Mouse (Mus musculus): ENCODE data around the gene Vps26b. TPM values are rescaled to one million over a fixed set of nuclear protein-coding genes. Genes with fewer than 3 reads are reported as not detected.

Gene Vps26b
- polyA plus RNA-seq, 1 experiment = 6.4 TPM

DNA sequence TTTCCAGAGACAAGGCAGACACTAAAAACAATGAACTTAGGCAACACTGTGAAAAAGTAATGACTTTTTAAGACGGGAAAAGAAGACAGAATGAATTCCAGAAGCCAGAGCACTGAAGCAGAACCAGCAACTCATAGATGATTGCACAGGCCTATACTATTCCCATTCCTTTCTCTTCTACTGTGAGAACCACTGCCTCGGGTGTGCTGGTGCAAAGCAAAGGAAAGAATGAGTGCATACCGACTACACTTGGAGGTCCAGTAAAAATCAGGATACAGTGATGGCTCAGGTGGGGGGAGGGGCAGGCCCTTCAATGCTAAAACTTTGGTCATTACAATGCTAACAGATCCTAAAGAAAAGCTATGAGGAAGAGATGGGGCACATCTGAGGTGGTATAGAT, 36.0 kb downstream of the Vps26b start:
- no peak overlapping the region for H3K4me3 ChIP-seq (ENCODE audit: control insufficient read depth, low read depth, low read length)

DNA sequence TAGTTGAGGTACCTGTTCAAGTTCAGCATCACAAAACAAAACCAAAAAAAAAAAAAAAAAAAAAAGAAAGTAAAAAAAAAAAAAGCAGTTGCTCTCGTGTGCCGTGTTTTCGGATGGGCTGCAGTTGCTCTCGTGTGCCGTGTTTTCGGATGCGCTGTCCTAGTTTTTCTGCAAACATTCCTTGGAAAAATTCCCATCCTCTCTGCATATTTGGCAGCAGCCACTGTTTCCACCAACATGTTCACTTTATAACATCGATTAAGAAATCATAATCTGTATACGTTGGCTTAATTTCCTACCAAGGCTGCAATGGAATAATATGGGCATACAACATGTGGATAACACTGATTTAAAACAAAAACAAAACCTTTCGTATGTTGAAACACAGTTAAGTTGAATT, 36.7 kb downstream of the Vps26b start:
- Histone ChIP-seq H3K4me1 (ENCODE audit: control insufficient read depth, insufficient read depth, low read length) (no peaks in the 10 kb centered on the region), H3K27me3 (ENCODE audit: control insufficient read depth, insufficient read depth, low read length) (no peaks in the 10 kb centered on the region), H3K36me3 (ENCODE audit: control insufficient read depth, insufficient read depth, low read length) (no peaks in the 10 kb centered on the region), H3K27ac (ENCODE audit: control insufficient read depth, insufficient read depth, low read depth, low read length) (no peak overlapping the region), H3K4me3 (ENCODE audit: control insufficient read depth, low read depth, low read length) (no peak overlapping the region)
- no peak for TF ChIP-seq CTCF (IDR thresholded peaks at IDR 0.05; ENCODE audit: control insufficient read depth, insufficient read depth, insufficient replicate concordance, low read depth, low read length)
- TF ChIP-seq POLR2A (IDR thresholded peaks at IDR 0.05; ENCODE audit: control insufficient read depth, low read depth, low read length) = no peak

More for the DNA sequence above, 36.0 kb downstream of the Vps26b start:
- Histone ChIP-seq H3K27me3 (ENCODE audit: control insufficient read depth, insufficient read depth, low read length) (no peaks in the 10 kb centered on the region), H3K27ac (ENCODE audit: control insufficient read depth, insufficient read depth, low read depth, low read length) (no peak overlapping the region), H3K36me3 (ENCODE audit: control insufficient read depth, insufficient read depth, low read length) (no peaks in the 10 kb centered on the region), H3K4me1 (ENCODE audit: control insufficient read depth, insufficient read depth, low read length) (no peaks in the 10 kb centered on the region)
- TF ChIP-seq POLR2A (IDR thresholded peaks at IDR 0.05; ENCODE audit: control insufficient read depth, low read depth, low read length) (no peak), CTCF (IDR thresholded peaks at IDR 0.05; ENCODE audit: control insufficient read depth, insufficient read depth, insufficient replicate concordance, low read depth, low read length) (no peak)

DNA sequence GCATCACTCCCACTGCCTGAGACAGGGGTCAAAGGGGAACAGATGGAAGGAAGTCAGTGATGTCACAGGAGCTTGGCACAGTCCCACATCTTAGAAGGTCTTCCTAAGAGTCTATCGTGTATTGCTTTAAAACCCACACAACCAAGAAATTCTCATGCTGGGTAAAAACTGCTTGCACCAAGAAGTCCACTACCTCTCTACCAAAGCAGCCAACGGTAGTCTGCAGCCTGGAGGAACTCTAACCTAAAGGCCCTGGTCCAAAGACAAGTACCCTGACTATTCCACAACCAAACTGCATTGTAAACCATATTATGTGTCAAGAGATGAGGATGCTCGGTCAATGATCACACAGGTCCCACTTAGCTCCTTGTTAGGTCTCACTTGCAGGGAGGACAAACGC, 39.7 kb downstream of the Vps26b start:
- H3K4me1 ChIP-seq (ENCODE audit: control insufficient read depth, insufficient read depth, low read length) = no peaks in the 10 kb centered on the region
- no peaks in the 10 kb centered on the region for H3K27me3 ChIP-seq (ENCODE audit: control insufficient read depth, insufficient read depth, low read length)
- H3K27ac ChIP-seq (ENCODE audit: control insufficient read depth, insufficient read depth, low read depth, low read length) = no peak overlapping the region
- TF ChIP-seq CTCF (IDR thresholded peaks at IDR 0.05; ENCODE audit: control insufficient read depth, insufficient read depth, insufficient replicate concordance, low read depth, low read length) (no peak), POLR2A (IDR thresholded peaks at IDR 0.05; ENCODE audit: control insufficient read depth, low read depth, low read length) (no peak)
- no peak overlapping the region for H3K4me3 ChIP-seq (ENCODE audit: control insufficient read depth, low read depth, low read length)
- no peaks in the 10 kb centered on the region for H3K36me3 ChIP-seq (ENCODE audit: control insufficient read depth, insufficient read depth, low read length)

DNA sequence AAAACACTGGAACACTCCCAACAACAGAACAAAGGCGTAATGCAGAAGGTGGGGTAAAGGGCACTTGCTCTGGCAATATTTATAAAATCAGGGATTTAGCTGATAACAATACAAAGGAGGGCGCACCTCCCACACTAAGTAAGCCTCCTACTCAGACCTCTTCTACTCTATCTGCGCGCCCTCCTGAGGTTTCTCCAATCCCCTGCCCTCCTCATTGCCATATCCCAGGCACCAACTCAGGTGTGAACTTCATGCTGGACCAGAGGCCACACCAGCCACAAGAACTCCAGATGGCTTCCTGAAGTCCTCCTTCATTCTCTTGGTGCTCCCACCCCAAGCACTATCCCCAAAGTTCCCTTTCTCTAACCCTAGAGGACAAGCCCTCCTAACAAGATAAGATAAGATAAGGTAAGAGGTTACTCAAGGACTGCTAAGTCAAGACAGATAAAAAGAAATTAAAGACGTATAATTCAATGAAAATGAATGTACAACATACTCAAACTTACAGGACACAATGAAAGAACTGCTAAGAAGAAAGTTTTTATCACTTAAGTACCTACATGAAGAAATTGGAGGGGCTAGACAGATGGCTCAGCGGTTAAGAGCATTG, 44.1 kb downstream of the Vps26b start:
- Histone ChIP-seq H3K27ac (ENCODE audit: control insufficient read depth, insufficient read depth, low read depth, low read length) (no peak overlapping the region), H3K4me3 (ENCODE audit: control insufficient read depth, low read depth, low read length) (no peak overlapping the region), H3K4me1 (ENCODE audit: control insufficient read depth, insufficient read depth, low read length) (no peaks in the 10 kb centered on the region), H3K36me3 (ENCODE audit: control insufficient read depth, insufficient read depth, low read length) (peaks cover 2% of the 10 kb centered on the region; the same call in 1 of the 2 replicates), H3K27me3 (ENCODE audit: control insufficient read depth, insufficient read depth, low read length) (no peaks in the 10 kb centered on the region)
- TF ChIP-seq POLR2A (IDR thresholded peaks at IDR 0.05; ENCODE audit: control insufficient read depth, low read depth, low read length) (no peak), CTCF (IDR thresholded peaks at IDR 0.05; ENCODE audit: control insufficient read depth, insufficient read depth, insufficient replicate concordance, low read depth, low read length) (no peak)

DNA sequence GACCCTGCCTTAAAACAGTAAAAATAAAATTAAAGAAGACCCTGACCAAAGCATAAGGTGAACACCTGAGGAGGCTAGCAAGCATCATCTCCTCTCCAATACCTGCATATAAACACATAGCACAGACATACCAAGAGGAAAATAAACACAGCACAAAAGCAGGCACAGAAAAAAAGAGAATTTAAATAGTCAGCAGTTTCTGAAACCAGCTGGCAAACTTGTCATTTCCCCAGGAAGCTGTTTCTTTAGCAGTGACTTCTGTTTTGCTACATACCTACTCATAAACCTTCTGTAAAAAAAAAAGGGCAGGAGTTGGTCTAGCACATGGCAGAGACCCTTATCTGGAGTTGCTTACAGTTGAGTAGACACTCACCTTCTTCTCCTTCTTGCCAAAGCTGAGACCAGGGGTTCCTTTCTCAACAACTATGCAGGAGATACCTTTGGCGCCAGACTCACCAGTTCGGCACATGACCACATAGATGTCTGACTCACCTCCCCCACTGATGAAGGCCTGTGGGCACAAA, 44.7 kb downstream of the Vps26b start:
- Histone ChIP-seq H3K27ac (ENCODE audit: control insufficient read depth, insufficient read depth, low read depth, low read length) (no peak overlapping the region), H3K4me3 (ENCODE audit: control insufficient read depth, low read depth, low read length) (no peak overlapping the region), H3K36me3 (ENCODE audit: control insufficient read depth, insufficient read depth, low read length) (peaks cover 2% of the 10 kb centered on the region; the same call in 1 of the 2 replicates), H3K27me3 (ENCODE audit: control insufficient read depth, insufficient read depth, low read length) (no peaks in the 10 kb centered on the region), H3K4me1 (ENCODE audit: control insufficient read depth, insufficient read depth, low read length) (no peaks in the 10 kb centered on the region)
- TF ChIP-seq CTCF (IDR thresholded peaks at IDR 0.05; ENCODE audit: control insufficient read depth, insufficient read depth, insufficient replicate concordance, low read depth, low read length) = no peak
- no peak for TF ChIP-seq POLR2A (IDR thresholded peaks at IDR 0.05; ENCODE audit: control insufficient read depth, low read depth, low read length)

- Histone ChIP-seq H3K36me3 (ENCODE audit: control insufficient read depth, insufficient read depth, low read length) (peaks cover 2% of the 10 kb centered on the region), H3K4me3 (ENCODE audit: control insufficient read depth, low read depth, low read length) (no peak overlapping the region), H3K27ac (ENCODE audit: control insufficient read depth, insufficient read depth, low read depth, low read length) (no peak overlapping the region), H3K4me1 (ENCODE audit: control insufficient read depth, insufficient read depth, low read length) (no peaks in the 10 kb centered on the region), H3K27me3 (ENCODE audit: control insufficient read depth, insufficient read depth, low read length) (no peaks in the 10 kb centered on the region)
- TF ChIP-seq CTCF (IDR thresholded peaks at IDR 0.05; ENCODE audit: control insufficient read depth, insufficient read depth, insufficient replicate concordance, low read depth, low read length) = no peak
These were observed 51.1 kb downstream of the Vps26b start for GRCm38 (mm10) chr9:26978776-26979175.

DNA sequence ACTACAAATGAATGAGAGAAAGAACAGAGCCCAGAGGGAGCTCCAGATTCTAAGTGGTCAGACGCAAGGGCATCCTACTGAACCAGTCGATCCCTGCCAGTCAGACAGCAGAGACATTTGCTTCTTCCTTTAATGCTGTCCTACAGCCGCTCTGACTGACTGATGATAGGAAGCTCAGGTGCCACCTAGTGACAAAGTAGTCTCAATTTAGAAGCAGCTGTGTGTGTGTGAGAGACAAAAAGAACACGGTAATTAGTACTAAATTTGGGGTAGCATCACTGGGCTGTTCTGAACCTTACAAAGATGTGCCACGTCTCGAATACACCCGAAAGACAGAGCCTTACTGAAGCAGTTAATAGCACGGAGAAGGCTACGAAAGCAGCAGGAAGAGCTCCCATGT, 52.1 kb downstream of the Vps26b start:
- TF ChIP-seq CTCF (IDR thresholded peaks at IDR 0.05; ENCODE audit: control insufficient read depth, insufficient read depth, insufficient replicate concordance, low read depth, low read length) (no peak), POLR2A (IDR thresholded peaks at IDR 0.05; ENCODE audit: control insufficient read depth, low read depth, low read length) (no peak)
- Histone ChIP-seq H3K36me3 (ENCODE audit: control insufficient read depth, insufficient read depth, low read length) (peaks cover 2% of the 10 kb centered on the region), H3K27me3 (ENCODE audit: control insufficient read depth, insufficient read depth, low read length) (no peaks in the 10 kb centered on the region), H3K4me3 (ENCODE audit: control insufficient read depth, low read depth, low read length) (no peak overlapping the region), H3K27ac (ENCODE audit: control insufficient read depth, insufficient read depth, low read depth, low read length) (no peak overlapping the region), H3K4me1 (ENCODE audit: control insufficient read depth, insufficient read depth, low read length) (no peaks in the 10 kb centered on the region)

Other genes with a start within 250 kb of the Vps26b start
- gene Glb1l2, start 223.6 kb downstream of the Vps26b start, polyA plus RNA-seq (2012; rRNA removed) = 7.3 and 20.5 TPM in 2 replicates
- 75.8 and 107 TPM in 2 replicates for gene Glb1l3, start 169.2 kb downstream of the Vps26b start, polyA plus RNA-seq (2012; rRNA removed)
- gene Gm1110, start 107.0 kb downstream of the Vps26b start, polyA plus RNA-seq (2012; rRNA removed) = 0.16 TPM in 1 of 2 replicates, not detected in the other
- gene Acad8, start 30.5 kb downstream of the Vps26b start, polyA plus RNA-seq (2012; rRNA removed) = 12.5 and 14.1 TPM in 2 replicates
- 24.6 and 25.9 TPM in 2 replicates for gene Thyn1, start 30.4 kb downstream of the Vps26b start, polyA plus RNA-seq (2012; rRNA removed)
- 15.3 and 16.4 TPM in 2 replicates for gene Ncapd3, start 110 bp upstream of the Vps26b start, polyA plus RNA-seq (2012; rRNA removed)
- gene Jam3, start 125.4 kb upstream of the Vps26b start, polyA plus RNA-seq (2012; rRNA removed) = 30.0 and 34.1 TPM in 2 replicates